Mouse (Mus musculus) lung, embryonic 15.5 days (tissue): ENCODE measurements around the gene Bnip3. TPM values are rescaled to one million over a fixed set of nuclear protein-coding genes. Genes with fewer than 3 reads are reported as not detected.
A peak's percentile ranks its signal among the peaks of the same experiment; 100 is the strongest.

Source experiments
- ATAC-seq: fragments of 200-750 bp; cut with Nextera tagmentation; 2 replicates; pipeline ENCODE4 v1.8.0; 2017; ENCODE audit warnings: moderate number of reproducible peaks, borderline replicate concordance; ENCODE audit not compliant: low FRiP score, low TSS enrichment; ENCODE audit errors: extremely low read depth
- H3K27ac ChIP-seq: fragments of 300-500 bp; sonication (generic); 2 replicates; pipeline ENCODE4 v1.5.1; 2015; ENCODE audit warnings: moderate library complexity, mild to moderate bottlenecking, inconsistent platforms
- H3K27me3 ChIP-seq: fragments of 300-500 bp; sonication (generic); 2 replicates; pipeline ENCODE4 v1.6.1; 2015; ENCODE audit warnings: inconsistent platforms
- H3K36me3 ChIP-seq: fragments of 300-500 bp; sonication (generic); 2 replicates; pipeline ENCODE4 v1.6.1; 2015; ENCODE audit warnings: inconsistent platforms
- H3K4me1 ChIP-seq: fragments of 300-500 bp; sonication (generic); 2 replicates; pipeline ENCODE4 v1.6.1; 2015; ENCODE audit warnings: inconsistent platforms
- H3K4me2 ChIP-seq: fragments of 300-500 bp; sonication (generic); 2 replicates; pipeline ENCODE4 v1.6.1; 2015; ENCODE audit warnings: inconsistent platforms, mild to moderate bottlenecking, moderate library complexity
- H3K4me3 ChIP-seq: fragments of 300-500 bp; sonication (generic); 2 replicates; pipeline ENCODE4 v1.5.1; 2015; ENCODE audit warnings: mild to moderate bottlenecking, inconsistent platforms
- H3K9ac ChIP-seq: fragments of 300-500 bp; sonication (generic); 2 replicates; pipeline ENCODE4 v1.6.1; 2015; ENCODE audit warnings: inconsistent platforms
- H3K9me3 ChIP-seq: fragments of 300-500 bp; sonication (generic); 2 replicates; pipeline ENCODE4 v1.6.1; 2016; ENCODE audit warnings: inconsistent platforms
- WGBS: fragments of 180-500 bp; shearing (Covaris S2); methylation state at CpG from one replicate; pipeline ENCODE4 v1.1.7; 2015; 5-methylcytosine and 5-hydroxymethylcytosine counted together
- polyA plus RNA-seq: library from polyadenylated mRNA; unstranded; fragments of >200 nt; fragmentation: Nextera tagmentation; extraction: Ambion mirVana; gene quantifications from 2 replicates; pipeline ENCODE4 v1.2.1, GENCODE M21; 2015

Bnip3 gene
- polyA plus RNA-seq = 109 and 120 TPM in 2 replicates

GRCm38 (mm10) chr7:138909277-138910192 is at the start of gene Bnip3:
TSS of gene Bnip3 (minus strand) at chr7:138909519.
- under 1% methylated on average over 66 of the region's 66 CpGs for WGBS
- ATAC-seq = peak; percentile 94

GRCm38 (mm10) chr7:138957106-138957505 is 47.8 kb upstream of the Bnip3 start:
- H3K9ac ChIP-seq = no peak overlapping the region
- H3K4me3 ChIP-seq = no peak overlapping the region
- H3K4me2 ChIP-seq = no peak overlapping the region
- H3K27ac ChIP-seq = no peak overlapping the region
- H3K4me1 ChIP-seq = no peaks in the 10 kb centered on the region
- no peak for ATAC-seq
- H3K36me3 ChIP-seq = no peaks in the 10 kb centered on the region
- H3K27me3 ChIP-seq = no peaks in the 10 kb centered on the region
- WGBS = 54% methylated on average over 6 of the region's 6 CpGs
- H3K9me3 ChIP-seq = no peaks in the 10 kb centered on the region

More at GRCm38 (mm10) chr7:138909277-138910192, at the start of gene Bnip3:
- Histone ChIP-seq H3K4me3 (peak within 1 kb of the TSS; percentile 73), H3K9ac (peak within 1 kb of the TSS; percentile 83), H3K4me1 (peaks cover 45% of the 10 kb centered on the region), H3K4me2 (peak within 1 kb of the TSS; percentile 72), H3K36me3 (no peaks in the 10 kb centered on the region), H3K9me3 (no peaks in the 10 kb centered on the region), H3K27ac (peak within 1 kb of the TSS; percentile 77), H3K27me3 (no peaks in the 10 kb centered on the region)

GRCm38 (mm10) chr7:138955787-138956186 is 46.5 kb upstream of the Bnip3 start:
- Histone ChIP-seq H3K9me3 (no peaks in the 10 kb centered on the region), H3K4me2 (no peak overlapping the region), H3K4me3 (no peak overlapping the region), H3K4me1 (no peaks in the 10 kb centered on the region), H3K36me3 (no peaks in the 10 kb centered on the region), H3K27me3 (no peaks in the 10 kb centered on the region), H3K27ac (no peak overlapping the region), H3K9ac (no peak overlapping the region)
- 75% methylated on average over 7 of the region's 7 CpGs for WGBS
- no peak for ATAC-seq

GRCm38 (mm10) chr7:138948309-138948708 is 39.0 kb upstream of the Bnip3 start:
- no peak for ATAC-seq
- no peak overlapping the region for H3K9ac ChIP-seq
- no peaks in the 10 kb centered on the region for H3K36me3 ChIP-seq
- no peaks in the 10 kb centered on the region for H3K4me1 ChIP-seq
- H3K4me2 ChIP-seq = no peak overlapping the region
- H3K9me3 ChIP-seq = no peaks in the 10 kb centered on the region
- peaks cover 22% of the 10 kb centered on the region for H3K27me3 ChIP-seq
- 43% methylated on average over 8 of the region's 8 CpGs for WGBS
- H3K27ac ChIP-seq = no peak overlapping the region
- no peak overlapping the region for H3K4me3 ChIP-seq

- ATAC-seq = no peak
- Histone ChIP-seq H3K9me3 (no peaks in the 10 kb centered on the region), H3K27ac (no peak overlapping the region), H3K27me3 (peaks cover 28% of the 10 kb centered on the region), H3K9ac (no peak overlapping the region), H3K36me3 (no peaks in the 10 kb centered on the region), H3K4me2 (no peak overlapping the region), H3K4me3 (no peak overlapping the region), H3K4me1 (no peaks in the 10 kb centered on the region)
- 79% methylated on average over 8 of the region's 8 CpGs for WGBS
Measured at GRCm38 (mm10) chr7:138947741-138948140, 38.4 kb upstream of the Bnip3 start.

GRCm38 (mm10) chr7:138945668-138946067 is 36.3 kb upstream of the Bnip3 start:
- no peak overlapping the region for H3K9ac ChIP-seq
- H3K27me3 ChIP-seq = peaks cover 48% of the 10 kb centered on the region
- ATAC-seq = no peak
- H3K27ac ChIP-seq = no peak overlapping the region
- H3K4me3 ChIP-seq = no peak overlapping the region
- H3K9me3 ChIP-seq = no peaks in the 10 kb centered on the region
- H3K4me1 ChIP-seq = peaks cover 6% of the 10 kb centered on the region; the same call in 1 of the 2 replicates
- WGBS = 41% methylated on average over 3 of the region's 3 CpGs
- H3K36me3 ChIP-seq = no peaks in the 10 kb centered on the region
- no peak overlapping the region for H3K4me2 ChIP-seq

- peaks cover 72% of the 10 kb centered on the region for H3K27me3 ChIP-seq
Measured at GRCm38 (mm10) chr7:138942301-138942700, 33.0 kb upstream of the Bnip3 start.

GRCm38 (mm10) chr7:138941571-138941970 is 32.3 kb upstream of the Bnip3 start:
- Histone ChIP-seq H3K27ac (no peak overlapping the region), H3K4me3 (no peak overlapping the region), H3K4me2 (peak overlapping the region; percentile 79; the same call in 1 of the 2 replicates), H3K27me3 (peaks cover 72% of the 10 kb centered on the region), H3K36me3 (no peaks in the 10 kb centered on the region), H3K4me1 (peaks cover 12% of the 10 kb centered on the region), H3K9ac (no peak overlapping the region), H3K9me3 (no peaks in the 10 kb centered on the region)
- no peak for ATAC-seq
- 28% methylated on average over 5 of the region's 5 CpGs for WGBS

More at GRCm38 (mm10) chr7:138942301-138942700, 33.0 kb upstream of the Bnip3 start:
- no peak overlapping the region for H3K27ac ChIP-seq
- H3K4me2 ChIP-seq = no peak overlapping the region
- no peak overlapping the region for H3K4me3 ChIP-seq
- WGBS = 77% methylated on average over 1 of the region's 1 CpGs
- H3K4me1 ChIP-seq = peaks cover 12% of the 10 kb centered on the region
- ATAC-seq = no peak
- H3K9ac ChIP-seq = no peak overlapping the region
- H3K36me3 ChIP-seq = no peaks in the 10 kb centered on the region
- no peaks in the 10 kb centered on the region for H3K9me3 ChIP-seq

- peaks cover 12% of the 10 kb centered on the region for H3K4me1 ChIP-seq
- no peak within 1 kb of the TSS for H3K27ac ChIP-seq
- H3K4me3 ChIP-seq = peak within 1 kb of the TSS; percentile 43
- H3K4me2 ChIP-seq = peak within 1 kb of the TSS; percentile 79
- under 1% methylated on average over 71 of the region's 78 CpGs for WGBS
- no peaks in the 10 kb centered on the region for H3K9me3 ChIP-seq
- H3K36me3 ChIP-seq = no peaks in the 10 kb centered on the region
- 0 out of 2 replicates have a peak within 1 kb of the TSS, but pooled peaks have one; percentile 19 for H3K9ac ChIP-seq
- peaks cover 69% of the 10 kb centered on the region for H3K27me3 ChIP-seq
- 0 out of 2 replicates have a peak, but pooled peaks have one; percentile 33 for ATAC-seq
Measured at GRCm38 (mm10) chr7:138940612-138941461, 31.5 kb upstream of the Bnip3 start, which contains the start of gene Jakmip3. TSS of gene Jakmip3 (plus strand) at chr7:138940730.

GRCm38 (mm10) chr7:138940256-138940611 is 30.9 kb upstream of the Bnip3 start:
- peaks cover 63% of the 10 kb centered on the region for H3K27me3 ChIP-seq
- H3K4me2 ChIP-seq = peak overlapping the region; percentile 79
- H3K36me3 ChIP-seq = no peaks in the 10 kb centered on the region
- H3K9me3 ChIP-seq = no peaks in the 10 kb centered on the region
- H3K4me1 ChIP-seq = peaks cover 12% of the 10 kb centered on the region
- peak; percentile 39; the same call in 1 of the 2 replicates for ATAC-seq
- WGBS = under 1% methylated on average over 17 of the region's 17 CpGs
- H3K27ac ChIP-seq = no peak overlapping the region
- peak overlapping the region; percentile 43 for H3K4me3 ChIP-seq
- H3K9ac ChIP-seq = 0 out of 2 replicates have a peak overlapping the region, but pooled peaks have one; percentile 19

- Histone ChIP-seq H3K9ac (no peak overlapping the region), H3K9me3 (no peaks in the 10 kb centered on the region), H3K4me3 (no peak overlapping the region), H3K4me1 (peaks cover 12% of the 10 kb centered on the region), H3K27me3 (peaks cover 57% of the 10 kb centered on the region), H3K27ac (no peak overlapping the region), H3K36me3 (no peaks in the 10 kb centered on the region), H3K4me2 (no peak overlapping the region)
- WGBS = 77% methylated on average over 7 of the region's 7 CpGs
- ATAC-seq = no peak
Measured at GRCm38 (mm10) chr7:138938991-138939390, 29.7 kb upstream of the Bnip3 start.
